Mouse (Mus musculus): ENCODE data around the gene Tollip.

DNA sequence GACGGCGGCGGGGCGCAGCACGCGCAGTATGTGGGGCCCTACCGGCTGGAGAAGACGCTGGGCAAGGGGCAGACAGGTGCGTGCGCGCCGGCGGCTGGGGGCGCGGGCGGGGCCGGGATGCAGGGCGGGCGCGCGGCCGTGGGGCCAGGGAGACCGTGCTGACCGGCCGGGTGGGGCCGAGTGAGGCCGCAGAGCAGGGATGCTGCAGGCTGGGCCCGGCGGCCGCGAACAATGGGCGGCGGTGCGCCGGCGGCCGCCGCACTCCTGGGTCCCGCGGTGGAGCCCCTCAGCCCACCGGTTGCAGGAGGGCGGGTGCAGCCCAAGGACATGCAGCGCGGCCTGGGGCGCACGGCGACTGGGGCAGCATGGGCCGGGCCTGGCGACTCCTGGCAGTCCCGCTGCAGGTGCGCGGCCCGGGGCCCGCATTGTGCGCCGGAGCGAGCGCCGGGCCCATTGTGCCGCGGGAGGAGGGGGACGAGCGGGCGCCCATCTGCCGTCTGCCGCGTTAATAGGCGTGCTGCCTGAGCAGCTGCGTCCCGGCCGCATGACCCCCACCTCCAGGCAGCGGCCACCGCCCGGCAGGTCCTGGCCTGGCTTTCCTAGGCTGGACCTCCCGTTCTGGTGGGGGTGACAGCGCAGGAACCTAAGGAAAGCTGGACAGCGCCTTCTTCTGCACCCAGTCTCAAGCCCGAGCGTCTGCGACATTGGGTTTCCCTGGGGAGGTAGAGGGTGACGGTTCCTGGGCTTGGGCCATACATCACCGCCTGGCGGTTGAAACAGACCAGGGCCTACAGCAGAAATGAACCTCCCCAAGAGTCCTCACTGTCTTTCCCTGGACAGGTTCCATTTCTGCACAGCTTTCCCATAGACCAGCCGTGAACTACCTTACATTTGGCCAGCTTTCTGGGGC is 32.1 kb upstream of the Tollip start:
- no peak for TF ChIP-seq CTCF (IDR thresholded peaks at IDR 0.05; ENCODE audit: low read depth)
- no peak for TF ChIP-seq EP300 (IDR thresholded peaks at IDR 0.05; ENCODE audit: low read depth)

All from heart, postnatal 0 days (tissue).